Mouse (Mus musculus) spleen, postnatal 4 days (tissue): ENCODE results near the gene Mars.
A peak's percentile ranks its signal among the peaks of the same experiment; 100 is the strongest.
"Not testable (repeated sequence)": the region's sequence is repeated elsewhere in the genome, so short reads cannot be mapped to it uniquely, and the experiment has no call there.

ENCODE experiments used
- DNase-seq, 2 experiments: peaks; one replicate each; pipeline ENCODE4 v3.0.0; 2022; ENCODE audit warnings: low spot score in 2 of 2

Mars gene

GRCm38 (mm10) chr10:127312356-127312676, 730 bp upstream of the Mars start:
- DNase-seq, result peak; percentile 83 to 92

- peak in 1 of 2 experiments; percentile 67 for DNase-seq
Measured at GRCm38 (mm10) chr10:127310523-127311475, 787 bp downstream of the Mars start.

GRCm38 (mm10) chr10:127309167-127309566, 2.4 kb downstream of the Mars start:
- DNase-seq, result not testable (repeated sequence)

GRCm38 (mm10) chr10:127303136-127303535, 8.4 kb downstream of the Mars start:
- DNase-seq, result no peak

GRCm38 (mm10) chr10:127300361-127300760, 11.2 kb downstream of the Mars start:
- no peak for DNase-seq

- DNase-seq, result no peak
Measured at GRCm38 (mm10) chr10:127297015-127297871, 14.3 kb downstream of the Mars start.

GRCm38 (mm10) chr10:127295986-127296794, 15.4 kb downstream of the Mars start:
- DNase-seq, result no peak

- no peak for DNase-seq
Measured at GRCm38 (mm10) chr10:127294895-127295510, 16.6 kb downstream of the Mars start.

- no peak for DNase-seq
Measured at GRCm38 (mm10) chr10:127293590-127294113, 17.9 kb downstream of the Mars start.

- DNase-seq, result no peak
Measured at GRCm38 (mm10) chr10:127292987-127293538, 18.5 kb downstream of the Mars start.

- DNase-seq, result peak in 1 of 2 experiments; percentile 62
Measured at GRCm38 (mm10) chr10:127291881-127292638, 19.5 kb downstream of the Mars start.

GRCm38 (mm10) chr10:127290930-127291880, 20.4 kb downstream of the Mars start:
- DNase-seq, result peak; percentile 67 to 85

GRCm38 (mm10) chr10:127290307-127290929, 21.2 kb downstream of the Mars start:
- peak; percentile 99 for DNase-seq

GRCm38 (mm10) chr10:127289573-127290191, 21.9 kb downstream of the Mars start:
- DNase-seq, result peak; percentile 63 to 78

GRCm38 (mm10) chr10:127288800-127289572, 22.6 kb downstream of the Mars start, which contains the start of gene Mbd6:
Mbd6 (minus strand) TSS chr10:127289018.
- peak; percentile 93 to 97 for DNase-seq

- no peak for DNase-seq
Measured at GRCm38 (mm10) chr10:127288328-127288799, 23.2 kb downstream of the Mars start.

- DNase-seq, result peak in 1 of 2 experiments; percentile 63
Measured at GRCm38 (mm10) chr10:127287936-127288293, 23.7 kb downstream of the Mars start.
